Mouse (Mus musculus): Measurements from ENCODE around the gene Adat1.
"Not testable (repeated sequence)": the region's sequence is repeated elsewhere in the genome, so short reads cannot be mapped to it uniquely, and the experiment has no call there.

Adat1 gene

GRCm38 (mm10) chr8:111938076-111938985, 53.8 kb downstream of the Adat1 start:
- not testable (repeated sequence) for DNase-seq (ENCODE audit: low spot score in 2 of 2)

- no peak for DNase-seq (ENCODE audit: low spot score in 2 of 2)
These were observed 54.9 kb downstream of the Adat1 start for GRCm38 (mm10) chr8:111937184-111937583.

GRCm38 (mm10) chr8:111934201-111934600, 57.9 kb downstream of the Adat1 start:
- DNase-seq (ENCODE audit: low spot score in 2 of 2), result no peak

GRCm38 (mm10) chr8:111933348-111934076, 58.6 kb downstream of the Adat1 start, which contains the start of gene Tmem231:
Tmem231 (minus strand) TSS chr8:111933881.
- DNase-seq (ENCODE audit: low spot score in 2 of 2), result peak; percentile 78 to 85

- DNase-seq (ENCODE audit: low spot score in 2 of 2), result peak; percentile 62
These were observed 59.3 kb downstream of the Adat1 start for GRCm38 (mm10) chr8:111932580-111933336.

- DNase-seq (ENCODE audit: low spot score in 2 of 2), result no peak
These were observed 60.4 kb downstream of the Adat1 start for GRCm38 (mm10) chr8:111931721-111932120.

GRCm38 (mm10) chr8:111929648-111930344, 62.3 kb downstream of the Adat1 start:
- no peak for DNase-seq (ENCODE audit: low spot score in 2 of 2)

- no peak for DNase-seq (ENCODE audit: low spot score in 2 of 2)
These were observed 67.1 kb downstream of the Adat1 start for GRCm38 (mm10) chr8:111924976-111925375.

- DNase-seq (ENCODE audit: low spot score in 2 of 2), result peak in 1 of 2 experiments; percentile 59
These were observed 68.7 kb downstream of the Adat1 start for GRCm38 (mm10) chr8:111923383-111923804.

- DNase-seq (ENCODE audit: low spot score in 2 of 2), result no peak
These were observed 71.1 kb downstream of the Adat1 start for GRCm38 (mm10) chr8:111920971-111921370.

- no peak for DNase-seq (ENCODE audit: low spot score in 2 of 2)
These were observed 72.4 kb downstream of the Adat1 start for GRCm38 (mm10) chr8:111919663-111920062.
